Mouse (Mus musculus): Measurements from ENCODE around the gene Usp10. TPM values are rescaled to one million over a fixed set of nuclear protein-coding genes. Genes with fewer than 3 reads are reported as not detected.

The Usp10 gene
- polyA plus RNA-seq, 1 experiment from 2014 or later = 144 TPM

- Histone ChIP-seq H3K4me1 (replicated peaks; ENCODE audit: control insufficient read depth, insufficient read depth, low read length) (no peaks in the 10 kb centered on the region), H3K36me3 (ENCODE audit: control insufficient read depth, insufficient read depth, low read length) (peaks cover 80% of the 10 kb centered on the region), H3K27ac (ENCODE audit: low read depth) (no peak overlapping the region), H3K4me3 (ENCODE audit: low read depth, low read length) (no peak overlapping the region), H3K27me3 (replicated peaks; ENCODE audit: control insufficient read depth, insufficient read depth, low read length) (no peaks in the 10 kb centered on the region), H3K4me2 (ENCODE audit: low read length) (no peak overlapping the region), H3K9ac (ENCODE audit: low read length) (no peak overlapping the region), H3K9me3 (ENCODE audit: control insufficient read depth, low read length) (no peaks in the 10 kb centered on the region)
- DNase-seq (ENCODE audit: low spot score) = no peak
- 89% methylated on average over 8 of the region's 8 CpGs for WGBS
- no peak for ATAC-seq (replicated peaks; ENCODE audit: low FRiP score, low TSS enrichment, low read depth)
Measured at GRCm38 (mm10) chr8:119955333-119955732, 45.2 kb downstream of the Usp10 start.

DNA sequence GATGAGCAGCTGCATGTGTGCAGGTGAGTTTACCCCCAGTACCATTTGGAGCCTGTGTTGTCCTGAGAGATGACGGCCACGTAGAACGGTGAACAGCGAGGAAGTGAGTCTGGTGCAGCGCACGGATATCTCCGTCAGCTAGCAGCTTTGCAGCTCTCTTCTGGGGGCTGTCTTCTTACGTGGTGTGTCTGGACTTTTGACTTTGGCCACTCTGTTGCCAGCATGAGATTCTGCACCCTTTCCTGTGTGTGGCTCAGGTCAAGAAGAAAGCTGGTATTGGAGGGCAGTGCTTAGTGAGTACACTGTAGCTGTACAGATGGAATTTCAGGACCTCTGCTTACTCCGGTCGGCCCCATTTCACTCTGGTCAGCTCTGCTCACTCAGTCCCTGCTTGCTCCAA, 47.9 kb downstream of the Usp10 start:
- no peak for DNase-seq (ENCODE audit: low spot score)
- 92% methylated on average over 10 of the region's 10 CpGs for WGBS

GRCm38 (mm10) chr8:119960531-119961104, 50.5 kb downstream of the Usp10 start:
- Histone ChIP-seq H3K27me3 (replicated peaks; ENCODE audit: control insufficient read depth, insufficient read depth, low read length) (no peaks in the 10 kb centered on the region), H3K9ac (ENCODE audit: low read length) (no peak overlapping the region), H3K9me3 (ENCODE audit: control insufficient read depth, low read length) (no peaks in the 10 kb centered on the region), H3K4me2 (ENCODE audit: low read length) (no peak overlapping the region), H3K4me3 (ENCODE audit: low read depth, low read length) (no peak overlapping the region), H3K36me3 (ENCODE audit: control insufficient read depth, insufficient read depth, low read length) (peaks cover 27% of the 10 kb centered on the region), H3K4me1 (replicated peaks; ENCODE audit: control insufficient read depth, insufficient read depth, low read length) (0 out of 2 replicates have a peak, but pooled peaks cover 4% of the 10 kb centered on the region), H3K27ac (ENCODE audit: low read depth) (no peak overlapping the region)
- 51% methylated on average over 5 of the region's 5 CpGs for WGBS
- DNase-seq (ENCODE audit: low spot score) (no peak), ATAC-seq (replicated peaks; ENCODE audit: low FRiP score, low TSS enrichment, low read depth) (no peak)

More for the DNA sequence above, 47.9 kb downstream of the Usp10 start:
- no peak overlapping the region for H3K4me2 ChIP-seq (ENCODE audit: low read length)
- ATAC-seq (replicated peaks; ENCODE audit: low FRiP score, low TSS enrichment, low read depth) = no peak
- H3K9me3 ChIP-seq (ENCODE audit: control insufficient read depth, low read length) = no peaks in the 10 kb centered on the region
- peaks cover 52% of the 10 kb centered on the region for H3K36me3 ChIP-seq (ENCODE audit: control insufficient read depth, insufficient read depth, low read length)
- H3K4me1 ChIP-seq (replicated peaks; ENCODE audit: control insufficient read depth, insufficient read depth, low read length) = 0 out of 2 replicates have a peak, but pooled peaks cover 4% of the 10 kb centered on the region
- H3K27me3 ChIP-seq (replicated peaks; ENCODE audit: control insufficient read depth, insufficient read depth, low read length) = no peaks in the 10 kb centered on the region
- H3K4me3 ChIP-seq (ENCODE audit: low read depth, low read length) = no peak overlapping the region
- H3K9ac ChIP-seq (ENCODE audit: low read length) = no peak overlapping the region
- H3K27ac ChIP-seq (ENCODE audit: low read depth) = no peak overlapping the region

- H3K27me3 ChIP-seq (replicated peaks; ENCODE audit: control insufficient read depth, insufficient read depth, low read length) = no peaks in the 10 kb centered on the region
- H3K27ac ChIP-seq (ENCODE audit: low read depth) = no peak overlapping the region
- no peak overlapping the region for H3K4me2 ChIP-seq (ENCODE audit: low read length)
- DNase-seq (ENCODE audit: low spot score) (no peak), ATAC-seq (replicated peaks; ENCODE audit: low FRiP score, low TSS enrichment, low read depth) (no peak)
- 0 out of 2 replicates have a peak, but pooled peaks cover 4% of the 10 kb centered on the region for H3K4me1 ChIP-seq (replicated peaks; ENCODE audit: control insufficient read depth, insufficient read depth, low read length)
- no peak overlapping the region for H3K4me3 ChIP-seq (ENCODE audit: low read depth, low read length)
- H3K36me3 ChIP-seq (ENCODE audit: control insufficient read depth, insufficient read depth, low read length) = no peaks in the 10 kb centered on the region
- 65% methylated on average over 4 of the region's 4 CpGs for WGBS
- H3K9me3 ChIP-seq (ENCODE audit: control insufficient read depth, low read length) = 0 out of 2 replicates have a peak, but pooled peaks cover 6% of the 10 kb centered on the region
- no peak overlapping the region for H3K9ac ChIP-seq (ENCODE audit: low read length)
Measured at GRCm38 (mm10) chr8:119964859-119965258, 54.7 kb downstream of the Usp10 start.

DNA sequence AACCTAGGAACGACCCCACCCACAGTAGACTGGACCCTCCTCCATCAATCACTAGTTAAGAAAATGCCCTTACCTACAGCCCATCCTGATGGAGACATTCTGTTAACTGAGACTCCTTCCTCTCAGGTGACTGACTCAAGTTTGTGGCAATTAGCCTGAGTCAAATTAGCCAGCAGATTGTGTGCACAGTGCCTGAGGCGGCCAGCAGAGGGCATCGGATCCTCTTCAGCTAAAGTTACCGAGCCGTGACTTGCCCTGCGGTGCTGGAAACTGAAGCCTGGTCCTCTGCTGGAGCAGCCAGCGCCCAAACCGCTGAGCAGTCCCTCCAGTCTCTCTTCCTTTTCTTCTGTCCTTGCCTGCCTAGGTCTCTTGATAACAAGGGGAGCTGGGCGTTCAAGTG, 57.3 kb downstream of the Usp10 start:
- DNase-seq (ENCODE audit: low spot score) = no peak
- ATAC-seq (replicated peaks; ENCODE audit: low FRiP score, low TSS enrichment, low read depth) = no peak

GRCm38 (mm10) chr8:119970169-119970568, 60.0 kb downstream of the Usp10 start:
- Histone ChIP-seq H3K36me3 (ENCODE audit: control insufficient read depth, insufficient read depth, low read length) (no peaks in the 10 kb centered on the region), H3K27me3 (replicated peaks; ENCODE audit: control insufficient read depth, insufficient read depth, low read length) (no peaks in the 10 kb centered on the region), H3K4me2 (ENCODE audit: low read length) (no peak overlapping the region), H3K4me1 (replicated peaks; ENCODE audit: control insufficient read depth, insufficient read depth, low read length) (peaks cover 10% of the 10 kb centered on the region; the same call in 1 of the 2 replicates), H3K27ac (ENCODE audit: low read depth) (no peak overlapping the region), H3K9ac (ENCODE audit: low read length) (no peak overlapping the region), H3K4me3 (ENCODE audit: low read depth, low read length) (no peak overlapping the region), H3K9me3 (ENCODE audit: control insufficient read depth, low read length) (0 out of 2 replicates have a peak, but pooled peaks cover 6% of the 10 kb centered on the region)
- 79% methylated on average over 9 of the region's 9 CpGs for WGBS
- no peak for DNase-seq (ENCODE audit: low spot score)
- no peak for ATAC-seq (replicated peaks; ENCODE audit: low FRiP score, low TSS enrichment, low read depth)

More for the DNA sequence above, 57.3 kb downstream of the Usp10 start:
- no peak overlapping the region for H3K4me2 ChIP-seq (ENCODE audit: low read length)
- no peak overlapping the region for H3K9ac ChIP-seq (ENCODE audit: low read length)
- WGBS = 90% methylated on average over 9 of the region's 9 CpGs
- no peak overlapping the region for H3K4me3 ChIP-seq (ENCODE audit: low read depth, low read length)
- peaks cover 7% of the 10 kb centered on the region; the same call in 1 of the 2 replicates for H3K4me1 ChIP-seq (replicated peaks; ENCODE audit: control insufficient read depth, insufficient read depth, low read length)
- 0 out of 2 replicates have a peak, but pooled peaks cover 6% of the 10 kb centered on the region for H3K9me3 ChIP-seq (ENCODE audit: control insufficient read depth, low read length)
- H3K36me3 ChIP-seq (ENCODE audit: control insufficient read depth, insufficient read depth, low read length) = no peaks in the 10 kb centered on the region
- H3K27me3 ChIP-seq (replicated peaks; ENCODE audit: control insufficient read depth, insufficient read depth, low read length) = no peaks in the 10 kb centered on the region
- no peak overlapping the region for H3K27ac ChIP-seq (ENCODE audit: low read depth)

DNA sequence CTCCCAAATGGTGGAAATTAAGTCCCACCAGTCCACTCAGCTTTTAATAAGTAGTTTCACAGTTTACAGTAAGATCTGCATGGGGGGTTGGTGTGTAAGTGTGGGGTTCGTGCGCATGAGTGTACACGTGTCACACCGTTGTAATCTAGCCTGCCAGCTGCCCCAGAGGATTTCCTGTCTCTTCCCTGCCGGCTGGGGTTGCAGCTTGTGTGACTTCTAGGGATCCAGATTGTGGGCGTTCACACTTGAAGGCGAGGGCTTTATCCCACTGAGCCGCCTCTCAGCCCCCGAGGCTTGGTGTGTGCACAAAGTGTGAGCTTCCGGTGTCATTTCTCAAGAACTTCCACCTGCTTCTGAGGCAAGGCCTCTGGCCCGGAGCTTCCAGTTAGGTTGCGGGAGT, 62.4 kb downstream of the Usp10 start:
- Histone ChIP-seq H3K9ac (ENCODE audit: low read length) (no peak overlapping the region), H3K36me3 (ENCODE audit: control insufficient read depth, insufficient read depth, low read length) (no peaks in the 10 kb centered on the region), H3K9me3 (ENCODE audit: control insufficient read depth, low read length) (0 out of 2 replicates have a peak, but pooled peaks cover 2% of the 10 kb centered on the region), H3K27ac (ENCODE audit: low read depth) (no peak overlapping the region), H3K4me3 (ENCODE audit: low read depth, low read length) (no peak overlapping the region), H3K4me2 (ENCODE audit: low read length) (no peak overlapping the region), H3K27me3 (replicated peaks; ENCODE audit: control insufficient read depth, insufficient read depth, low read length) (no peaks in the 10 kb centered on the region), H3K4me1 (replicated peaks; ENCODE audit: control insufficient read depth, insufficient read depth, low read length) (peaks cover 10% of the 10 kb centered on the region; the same call in 1 of the 2 replicates)
- 58% methylated on average over 12 of the region's 12 CpGs for WGBS
- no peak for ATAC-seq (replicated peaks; ENCODE audit: low FRiP score, low TSS enrichment, low read depth)
- DNase-seq (ENCODE audit: low spot score) = no peak

GRCm38 (mm10) chr8:119978770-119979381, 68.7 kb downstream of the Usp10 start:
- Histone ChIP-seq H3K36me3 (ENCODE audit: control insufficient read depth, insufficient read depth, low read length) (no peaks in the 10 kb centered on the region), H3K4me3 (ENCODE audit: low read depth, low read length) (no peak overlapping the region), H3K9ac (ENCODE audit: low read length) (no peak overlapping the region), H3K27me3 (replicated peaks; ENCODE audit: control insufficient read depth, insufficient read depth, low read length) (no peaks in the 10 kb centered on the region), H3K9me3 (ENCODE audit: control insufficient read depth, low read length) (no peaks in the 10 kb centered on the region), H3K27ac (ENCODE audit: low read depth) (no peak overlapping the region), H3K4me2 (ENCODE audit: low read length) (no peak overlapping the region), H3K4me1 (replicated peaks; ENCODE audit: control insufficient read depth, insufficient read depth, low read length) (no peaks in the 10 kb centered on the region)
- ATAC-seq (replicated peaks; ENCODE audit: low FRiP score, low TSS enrichment, low read depth) (no peak), DNase-seq (ENCODE audit: low spot score) (no peak)
- WGBS = 75% methylated on average over 11 of the region's 11 CpGs

- DNase-seq (ENCODE audit: low spot score) = no peak
- Histone ChIP-seq H3K4me2 (ENCODE audit: low read length) (no peak overlapping the region), H3K36me3 (ENCODE audit: control insufficient read depth, insufficient read depth, low read length) (no peaks in the 10 kb centered on the region), H3K27ac (ENCODE audit: low read depth) (no peak overlapping the region), H3K4me1 (replicated peaks; ENCODE audit: control insufficient read depth, insufficient read depth, low read length) (no peaks in the 10 kb centered on the region), H3K4me3 (ENCODE audit: low read depth, low read length) (no peak overlapping the region), H3K9me3 (ENCODE audit: control insufficient read depth, low read length) (no peaks in the 10 kb centered on the region), H3K27me3 (replicated peaks; ENCODE audit: control insufficient read depth, insufficient read depth, low read length) (no peaks in the 10 kb centered on the region), H3K9ac (ENCODE audit: low read length) (no peak overlapping the region)
- no peak for ATAC-seq (replicated peaks; ENCODE audit: low FRiP score, low TSS enrichment, low read depth)
- WGBS = 66% methylated on average over 4 of the region's 4 CpGs
Measured at GRCm38 (mm10) chr8:119981253-119981652, 71.1 kb downstream of the Usp10 start.

Data from intestine, embryonic 14.5 days (tissue).